Mouse (Mus musculus): ENCODE measurements at regions not wholly inside any gene's neighbourhood (a gene's known extent, or its start where the extent isn't known, plus 50 kb on each side); places are given as distances from the start of the nearest gene placed in this dataset.

- WGBS: 67% methylated on average over 2 of the region's 2 CpGs
- Histone ChIP-seq H3K27ac (ENCODE audit: control insufficient read depth, insufficient read depth, low read depth, low read length, poor library complexity) (no peak overlapping the region), H3K4me3 (replicated peaks; ENCODE audit: control insufficient read depth, low read depth, low read length) (no peak overlapping the region), H3K4me1 (ENCODE audit: control insufficient read depth, insufficient read depth, low read length) (no peaks in the 10 kb centered on the region)
- no peak for TF ChIP-seq CTCF (IDR thresholded peaks at IDR 0.05; ENCODE audit: control insufficient read depth, insufficient read depth, low read length)
- TF ChIP-seq POLR2A (IDR thresholded peaks at IDR 0.05; ENCODE audit: borderline replicate concordance, control insufficient read depth, low read depth, low read length): no peak
Measured at GRCm38 (mm10) chr6:22541603-22542002, 185.6 kb upstream of the Fam3c start.

- no peaks in the 10 kb centered on the region for H3K4me1 ChIP-seq (ENCODE audit: control insufficient read depth, insufficient read depth, low read length)
- no peak overlapping the region for H3K4me3 ChIP-seq (replicated peaks; ENCODE audit: control insufficient read depth, low read depth, low read length)
- WGBS: 89% methylated on average over 4 of the region's 4 CpGs
- TF ChIP-seq CTCF (IDR thresholded peaks at IDR 0.05; ENCODE audit: control insufficient read depth, insufficient read depth, low read length): no peak
- TF ChIP-seq POLR2A (IDR thresholded peaks at IDR 0.05; ENCODE audit: borderline replicate concordance, control insufficient read depth, low read depth, low read length): no peak
- no peak overlapping the region for H3K27ac ChIP-seq (ENCODE audit: control insufficient read depth, insufficient read depth, low read depth, low read length, poor library complexity)
Measured at GRCm38 (mm10) chr6:22538254-22538653, 182.2 kb upstream of the Fam3c start.

- WGBS: 72% methylated on average over 3 of the region's 3 CpGs
- H3K4me1 ChIP-seq (ENCODE audit: control insufficient read depth, insufficient read depth, low read length): no peaks in the 10 kb centered on the region; the same call in 1 of the 2 replicates
- H3K4me3 ChIP-seq (replicated peaks; ENCODE audit: control insufficient read depth, low read depth, low read length): no peak overlapping the region
- H3K27ac ChIP-seq (ENCODE audit: control insufficient read depth, insufficient read depth, low read depth, low read length, poor library complexity): no peak overlapping the region
- no peak for TF ChIP-seq CTCF (IDR thresholded peaks at IDR 0.05; ENCODE audit: control insufficient read depth, insufficient read depth, low read length)
- no peak for TF ChIP-seq POLR2A (IDR thresholded peaks at IDR 0.05; ENCODE audit: borderline replicate concordance, control insufficient read depth, low read depth, low read length)
Measured at GRCm38 (mm10) chr6:22524384-22524783, 168.3 kb upstream of the Fam3c start.

GRCm38 (mm10) chr6:22523582-22524234 lies 167.7 kb upstream of the Fam3c start:
- WGBS: 65% methylated on average over 9 of the region's 9 CpGs

GRCm38 (mm10) chr6:22506871-22507270 lies 150.8 kb upstream of the Fam3c start:
- H3K4me3 ChIP-seq (replicated peaks; ENCODE audit: control insufficient read depth, low read depth, low read length): no peak overlapping the region
- WGBS: 72% methylated on average over 1 of the region's 1 CpGs
- H3K4me1 ChIP-seq (ENCODE audit: control insufficient read depth, insufficient read depth, low read length): no peaks in the 10 kb centered on the region
- TF ChIP-seq CTCF (IDR thresholded peaks at IDR 0.05; ENCODE audit: control insufficient read depth, insufficient read depth, low read length) (no peak), POLR2A (IDR thresholded peaks at IDR 0.05; ENCODE audit: borderline replicate concordance, control insufficient read depth, low read depth, low read length) (no peak)
- no peak overlapping the region for H3K27ac ChIP-seq (ENCODE audit: control insufficient read depth, insufficient read depth, low read depth, low read length, poor library complexity)

More at GRCm38 (mm10) chr6:22523582-22524234, 167.7 kb upstream of the Fam3c start:
- H3K27ac ChIP-seq (ENCODE audit: control insufficient read depth, insufficient read depth, low read depth, low read length, poor library complexity): no peak overlapping the region
- H3K4me3 ChIP-seq (replicated peaks; ENCODE audit: control insufficient read depth, low read depth, low read length): no peak overlapping the region
- TF ChIP-seq CTCF (IDR thresholded peaks at IDR 0.05; ENCODE audit: control insufficient read depth, insufficient read depth, low read length): no peak
- TF ChIP-seq POLR2A (IDR thresholded peaks at IDR 0.05; ENCODE audit: borderline replicate concordance, control insufficient read depth, low read depth, low read length): no peak
- no peaks in the 10 kb centered on the region; the same call in 1 of the 2 replicates for H3K4me1 ChIP-seq (ENCODE audit: control insufficient read depth, insufficient read depth, low read length)

- Histone ChIP-seq H3K4me3 (replicated peaks; ENCODE audit: control insufficient read depth, low read depth, low read length) (no peak overlapping the region), H3K27ac (ENCODE audit: control insufficient read depth, insufficient read depth, low read depth, low read length, poor library complexity) (no peak overlapping the region), H3K4me1 (ENCODE audit: control insufficient read depth, insufficient read depth, low read length) (no peaks in the 10 kb centered on the region)
- TF ChIP-seq CTCF (IDR thresholded peaks at IDR 0.05; ENCODE audit: control insufficient read depth, insufficient read depth, low read length): no peak
- TF ChIP-seq POLR2A (IDR thresholded peaks at IDR 0.05; ENCODE audit: borderline replicate concordance, control insufficient read depth, low read depth, low read length): no peak
- WGBS: 81% methylated on average over 9 of the region's 9 CpGs
Measured at GRCm38 (mm10) chr6:22497306-22497705, 141.3 kb upstream of the Fam3c start.

- H3K27ac ChIP-seq (ENCODE audit: control insufficient read depth, insufficient read depth, low read depth, low read length, poor library complexity): no peak overlapping the region
- no peak overlapping the region for H3K4me3 ChIP-seq (replicated peaks; ENCODE audit: control insufficient read depth, low read depth, low read length)
- TF ChIP-seq CTCF (IDR thresholded peaks at IDR 0.05; ENCODE audit: control insufficient read depth, insufficient read depth, low read length) (0 out of 2 replicates have a peak, but pooled peaks have one; percentile 5), POLR2A (IDR thresholded peaks at IDR 0.05; ENCODE audit: borderline replicate concordance, control insufficient read depth, low read depth, low read length) (no peak)
- WGBS: 77% methylated on average over 1 of the region's 1 CpGs
- H3K4me1 ChIP-seq (ENCODE audit: control insufficient read depth, insufficient read depth, low read length): no peaks in the 10 kb centered on the region
Measured at GRCm38 (mm10) chr6:22496471-22496870, 140.4 kb upstream of the Fam3c start.

GRCm38 (mm10) chr6:22493632-22494260 lies 137.7 kb upstream of the Fam3c start:
- WGBS: 29% methylated on average over 11 of the region's 11 CpGs
- Histone ChIP-seq H3K4me1 (ENCODE audit: control insufficient read depth, insufficient read depth, low read length) (no peaks in the 10 kb centered on the region), H3K4me3 (replicated peaks; ENCODE audit: control insufficient read depth, low read depth, low read length) (no peak overlapping the region), H3K27ac (ENCODE audit: control insufficient read depth, insufficient read depth, low read depth, low read length, poor library complexity) (no peak overlapping the region)
- 0 out of 2 replicates have a peak, but pooled peaks have one; percentile 18 for TF ChIP-seq CTCF (IDR thresholded peaks at IDR 0.05; ENCODE audit: control insufficient read depth, insufficient read depth, low read length)
- no peak for TF ChIP-seq POLR2A (IDR thresholded peaks at IDR 0.05; ENCODE audit: borderline replicate concordance, control insufficient read depth, low read depth, low read length)
